Mouse (Mus musculus): ENCODE results near the gene Atrip. TPM values are rescaled to one million over a fixed set of nuclear protein-coding genes. Genes with fewer than 3 reads are reported as not detected.

The Atrip gene
- polyA plus RNA-seq, 1 experiment = 37.1 TPM

DNA sequence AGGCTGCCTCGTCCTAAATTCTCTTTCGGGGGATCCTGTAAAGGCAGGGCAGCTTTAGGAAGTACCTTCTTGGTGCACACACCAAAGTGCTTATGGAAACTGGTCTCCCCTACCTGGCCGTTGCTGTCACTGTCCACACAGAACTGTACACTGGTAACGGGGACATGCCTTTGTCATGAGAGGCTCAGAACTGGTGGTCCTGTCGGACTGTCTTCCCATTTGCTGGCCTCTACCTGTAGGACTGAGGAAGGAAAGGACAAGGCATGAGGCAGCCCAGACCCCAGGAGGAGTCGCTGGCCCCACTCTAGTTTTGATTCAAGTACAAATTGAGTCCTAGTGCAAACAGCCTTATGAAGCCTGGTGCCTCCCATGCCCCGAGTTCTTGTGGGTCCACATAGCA lies 42.9 kb downstream of the Atrip start:
- Histone ChIP-seq H3K27ac (ENCODE audit: insufficient read depth, low read length) (no peak overlapping the region), H3K4me1 (ENCODE audit: control insufficient read depth, insufficient read depth, low read length) (peaks cover 2% of the 10 kb centered on the region; the same call in 1 of the 2 replicates), H3K4me3 (ENCODE audit: insufficient read depth, low read length) (no peak overlapping the region)
- no peak for TF ChIP-seq POLR2A (IDR thresholded peaks at IDR 0.05; ENCODE audit: extremely low read depth, insufficient read depth, low read length)
- no peak for TF ChIP-seq CTCF (IDR thresholded peaks at IDR 0.05; ENCODE audit: extremely low read depth, insufficient read depth, low read length)

DNA sequence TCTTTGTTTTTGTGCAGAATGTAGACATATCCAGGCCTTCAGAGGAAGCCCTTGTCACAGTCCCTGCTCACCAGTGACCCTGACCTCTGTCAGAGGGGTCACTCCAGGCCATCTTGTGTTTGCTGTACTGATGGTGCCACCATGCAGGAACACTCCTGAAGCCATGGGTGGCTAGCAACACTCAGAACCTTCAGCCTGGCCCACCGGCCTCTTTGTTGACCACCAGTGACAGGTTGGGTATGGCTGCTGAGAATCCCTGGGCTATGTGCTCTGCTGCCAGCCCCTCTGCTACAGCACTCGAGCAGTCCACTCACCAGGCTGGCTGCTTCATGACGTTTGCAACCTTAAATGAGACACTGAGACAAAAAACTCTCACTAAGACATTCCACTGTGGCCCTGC lies 43.6 kb downstream of the Atrip start:
- TF ChIP-seq POLR2A (IDR thresholded peaks at IDR 0.05; ENCODE audit: extremely low read depth, insufficient read depth, low read length) = no peak
- no peak for TF ChIP-seq CTCF (IDR thresholded peaks at IDR 0.05; ENCODE audit: extremely low read depth, insufficient read depth, low read length)
- Histone ChIP-seq H3K4me3 (ENCODE audit: insufficient read depth, low read length) (no peak overlapping the region), H3K27ac (ENCODE audit: insufficient read depth, low read length) (no peak overlapping the region), H3K4me1 (ENCODE audit: control insufficient read depth, insufficient read depth, low read length) (peaks cover 2% of the 10 kb centered on the region; the same call in 1 of the 2 replicates)

DNA sequence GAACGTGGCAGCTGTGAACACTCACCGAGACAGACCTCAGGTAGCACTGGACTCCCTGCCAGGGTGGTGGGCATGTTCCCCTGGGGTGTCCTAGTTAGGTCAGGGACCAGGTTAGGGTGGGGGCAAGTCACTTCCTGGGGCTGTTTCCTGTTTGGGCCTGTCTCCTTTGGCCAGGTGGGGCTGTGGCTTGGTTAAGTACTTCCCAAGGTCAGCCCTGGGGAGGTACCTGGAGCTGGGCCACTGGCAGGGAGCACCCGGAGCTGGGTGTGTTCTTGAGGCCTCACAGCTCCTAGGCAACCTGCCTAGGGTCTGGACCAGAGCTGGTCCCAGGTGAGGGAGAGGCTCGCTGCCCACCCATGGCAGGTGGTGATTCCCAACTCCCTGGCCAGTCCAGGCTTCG lies 45.0 kb downstream of the Atrip start:
- peaks cover 2% of the 10 kb centered on the region; the same call in 1 of the 2 replicates for H3K4me1 ChIP-seq (ENCODE audit: control insufficient read depth, insufficient read depth, low read length)
- no peak overlapping the region for H3K27ac ChIP-seq (ENCODE audit: insufficient read depth, low read length)
- TF ChIP-seq POLR2A (IDR thresholded peaks at IDR 0.05; ENCODE audit: extremely low read depth, insufficient read depth, low read length) = no peak
- TF ChIP-seq CTCF (IDR thresholded peaks at IDR 0.05; ENCODE audit: extremely low read depth, insufficient read depth, low read length) = no peak
- H3K4me3 ChIP-seq (ENCODE audit: insufficient read depth, low read length) = no peak overlapping the region

DNA sequence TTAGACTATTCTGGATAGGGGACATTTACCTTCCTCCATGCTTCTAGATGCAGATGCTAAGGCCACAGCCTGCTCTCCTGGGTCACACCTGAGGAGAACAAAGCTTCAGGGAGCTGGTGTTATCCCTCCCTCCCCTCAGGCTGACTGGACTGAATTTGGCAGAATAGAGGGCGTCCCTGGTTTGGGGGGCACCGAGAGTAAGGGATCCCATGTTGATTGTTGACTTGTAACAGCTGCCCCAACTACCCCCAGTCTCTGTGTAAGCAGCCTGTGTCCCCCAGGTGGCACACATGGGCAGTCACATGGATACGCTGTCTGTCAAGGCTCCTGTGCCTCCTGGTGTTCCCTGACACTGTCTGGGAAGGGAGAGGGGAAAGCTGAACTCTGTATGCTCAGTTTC lies 45.5 kb downstream of the Atrip start:
- Histone ChIP-seq H3K27ac (ENCODE audit: insufficient read depth, low read length) (no peak overlapping the region), H3K4me1 (ENCODE audit: control insufficient read depth, insufficient read depth, low read length) (peaks cover 2% of the 10 kb centered on the region; the same call in 1 of the 2 replicates), H3K4me3 (ENCODE audit: insufficient read depth, low read length) (no peak overlapping the region)
- no peak for TF ChIP-seq CTCF (IDR thresholded peaks at IDR 0.05; ENCODE audit: extremely low read depth, insufficient read depth, low read length)
- no peak for TF ChIP-seq POLR2A (IDR thresholded peaks at IDR 0.05; ENCODE audit: extremely low read depth, insufficient read depth, low read length)

DNA sequence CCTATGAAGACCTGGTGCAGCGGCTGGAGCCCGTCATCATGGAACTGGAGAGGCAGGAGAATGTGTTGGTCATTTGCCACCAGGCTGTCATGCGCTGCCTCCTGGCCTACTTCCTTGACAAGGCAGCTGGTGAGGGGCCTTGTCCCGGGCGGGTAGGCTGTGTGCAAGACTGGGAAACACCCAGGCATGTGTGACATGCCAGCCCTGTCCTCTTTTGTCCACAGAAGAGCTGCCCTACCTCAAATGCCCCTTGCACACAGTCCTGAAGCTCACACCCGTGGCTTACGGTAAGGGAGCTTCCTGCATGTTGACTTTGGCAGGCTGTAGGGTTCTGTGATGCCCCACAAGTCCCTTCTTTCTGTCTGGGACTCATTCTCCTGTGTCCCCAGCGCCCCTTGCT lies 46.4 kb downstream of the Atrip start:
- Histone ChIP-seq H3K4me3 (ENCODE audit: insufficient read depth, low read length) (no peak overlapping the region), H3K27ac (ENCODE audit: insufficient read depth, low read length) (no peak overlapping the region), H3K4me1 (ENCODE audit: control insufficient read depth, insufficient read depth, low read length) (peaks cover 5% of the 10 kb centered on the region)
- TF ChIP-seq POLR2A (IDR thresholded peaks at IDR 0.05; ENCODE audit: extremely low read depth, insufficient read depth, low read length) (no peak), CTCF (IDR thresholded peaks at IDR 0.05; ENCODE audit: extremely low read depth, insufficient read depth, low read length) (no peak)

DNA sequence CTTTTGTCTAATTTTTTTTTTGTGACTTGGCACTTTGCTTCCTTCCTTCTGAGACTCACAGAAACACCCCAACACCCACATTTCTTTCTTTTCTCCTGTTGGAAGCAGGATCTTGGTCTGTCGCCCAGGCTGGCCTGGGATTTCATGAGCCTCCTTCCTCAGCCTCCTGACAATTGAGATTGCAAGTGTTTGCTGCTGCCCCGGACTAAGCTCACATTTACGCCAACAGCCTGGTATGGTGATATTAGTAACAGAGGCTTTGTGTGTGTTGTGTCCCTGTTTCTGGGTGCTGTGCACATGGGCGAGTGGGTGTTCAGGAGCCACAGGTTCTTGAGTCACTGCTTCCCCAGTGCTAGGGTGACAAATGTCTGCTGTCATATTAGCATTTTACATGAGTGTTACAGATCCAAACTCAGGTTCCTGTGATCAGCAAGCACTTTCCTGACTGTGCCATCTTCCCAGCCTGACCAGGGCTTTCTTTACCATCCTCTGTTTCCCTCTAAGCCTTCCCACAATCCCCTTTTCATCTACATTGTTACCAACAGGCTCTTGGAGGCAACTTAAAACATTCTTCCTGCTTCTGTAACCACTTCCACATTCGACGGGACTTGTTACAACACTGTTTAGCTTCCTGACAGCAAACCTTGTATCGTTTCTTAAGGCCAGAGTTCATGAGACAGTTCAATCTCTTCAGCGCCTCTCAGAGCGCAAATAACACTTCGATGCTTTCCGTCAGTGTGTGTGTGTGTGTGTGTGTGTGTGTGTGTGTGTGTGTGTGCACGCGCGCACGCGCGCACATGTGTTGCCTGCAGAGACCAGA lies 50.8 kb downstream of the Atrip start:
- H3K27ac ChIP-seq (ENCODE audit: insufficient read depth, low read length) = peak overlapping the region; percentile 11
- no peak for TF ChIP-seq POLR2A (IDR thresholded peaks at IDR 0.05; ENCODE audit: extremely low read depth, insufficient read depth, low read length)
- no peak for TF ChIP-seq CTCF (IDR thresholded peaks at IDR 0.05; ENCODE audit: extremely low read depth, insufficient read depth, low read length)
- H3K4me1 ChIP-seq (ENCODE audit: control insufficient read depth, insufficient read depth, low read length) = peaks cover 7% of the 10 kb centered on the region
- H3K4me3 ChIP-seq (ENCODE audit: insufficient read depth, low read length) = no peak overlapping the region

DNA sequence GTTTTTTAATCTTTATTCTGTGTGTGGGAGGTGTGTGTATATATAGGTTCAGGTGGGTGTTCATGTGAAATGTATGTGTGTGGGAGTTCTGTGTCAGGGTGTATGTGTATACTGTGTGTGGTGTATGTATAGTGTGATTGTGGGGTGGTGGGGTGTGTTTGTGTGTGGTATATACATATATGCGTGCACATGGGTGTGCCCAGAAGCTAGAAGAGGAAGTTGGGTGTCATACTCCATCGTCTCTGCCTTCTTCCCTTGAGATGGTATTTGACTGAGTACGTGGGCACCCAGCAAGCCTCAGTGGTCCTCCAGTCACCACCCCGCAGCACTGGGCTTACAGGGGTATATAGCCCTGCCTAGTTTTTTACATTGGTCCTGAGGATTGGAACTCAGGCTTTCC lies 52.5 kb downstream of the Atrip start:
- Histone ChIP-seq H3K4me1 (ENCODE audit: control insufficient read depth, insufficient read depth, low read length) (peaks cover 5% of the 10 kb centered on the region), H3K4me3 (ENCODE audit: insufficient read depth, low read length) (no peak overlapping the region), H3K27ac (ENCODE audit: insufficient read depth, low read length) (no peak overlapping the region)
- TF ChIP-seq POLR2A (IDR thresholded peaks at IDR 0.05; ENCODE audit: extremely low read depth, insufficient read depth, low read length) (no peak), CTCF (IDR thresholded peaks at IDR 0.05; ENCODE audit: extremely low read depth, insufficient read depth, low read length) (no peak)

DNA sequence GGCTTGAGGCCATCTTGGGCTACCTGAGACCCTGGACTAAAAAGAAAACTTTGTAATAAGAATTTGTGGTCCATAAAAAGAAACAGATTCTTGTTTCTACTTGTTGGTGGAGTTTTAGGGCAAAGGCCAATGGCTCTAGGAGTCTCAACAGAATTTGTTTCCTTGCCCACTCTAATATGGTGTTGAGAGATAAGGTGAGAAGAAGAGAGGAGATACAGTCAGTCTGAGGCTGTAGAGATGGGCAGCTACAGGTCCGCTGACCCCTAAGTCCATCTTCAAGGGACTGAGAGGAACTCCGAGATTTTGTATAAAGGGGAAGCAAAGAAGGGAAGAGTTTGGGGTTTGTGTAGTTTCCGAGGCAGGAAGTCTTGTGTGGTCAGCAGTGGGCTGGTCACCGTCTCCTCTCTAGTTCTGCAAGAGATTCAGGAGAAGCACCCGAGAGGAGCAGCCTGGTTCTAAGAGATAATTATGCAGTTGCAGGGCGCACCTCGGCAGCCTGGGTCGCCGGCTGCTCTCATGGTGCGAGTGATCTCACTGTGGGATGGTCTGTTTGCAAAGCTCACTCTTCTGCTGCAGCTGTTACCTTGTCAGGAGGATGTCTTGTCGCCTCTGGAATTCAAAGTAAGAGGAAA lies 56.8 kb downstream of the Atrip start:
- H3K4me3 ChIP-seq (ENCODE audit: insufficient read depth, low read length) = no peak overlapping the region
- TF ChIP-seq POLR2A (IDR thresholded peaks at IDR 0.05; ENCODE audit: extremely low read depth, insufficient read depth, low read length) (no peak), CTCF (IDR thresholded peaks at IDR 0.05; ENCODE audit: extremely low read depth, insufficient read depth, low read length) (no peak)
- H3K27ac ChIP-seq (ENCODE audit: insufficient read depth, low read length) = no peak overlapping the region
- no peaks in the 10 kb centered on the region for H3K4me1 ChIP-seq (ENCODE audit: control insufficient read depth, insufficient read depth, low read length)

DNA sequence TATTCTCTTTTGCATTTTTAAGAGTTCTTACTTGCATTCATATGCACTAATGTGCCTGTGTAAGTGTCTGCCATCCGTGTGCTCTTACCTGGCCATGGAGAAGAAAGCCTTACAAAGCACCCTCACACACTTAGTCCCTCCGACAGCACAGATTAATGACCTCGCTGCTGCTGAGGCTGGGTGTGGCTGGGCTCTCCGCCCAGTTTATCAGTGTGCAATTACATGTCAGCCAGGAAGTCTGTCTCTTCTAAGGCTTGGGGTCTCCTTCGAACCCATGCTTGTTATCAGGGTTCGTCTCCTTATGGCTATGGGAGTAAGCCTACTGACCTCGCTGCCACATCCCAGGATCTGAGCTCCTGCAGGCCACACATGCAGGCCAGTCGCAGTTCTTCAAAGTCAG lies 58.5 kb downstream of the Atrip start:
- Histone ChIP-seq H3K4me1 (ENCODE audit: control insufficient read depth, insufficient read depth, low read length) (no peaks in the 10 kb centered on the region), H3K4me3 (ENCODE audit: insufficient read depth, low read length) (no peak overlapping the region), H3K27ac (ENCODE audit: insufficient read depth, low read length) (no peak overlapping the region)
- TF ChIP-seq CTCF (IDR thresholded peaks at IDR 0.05; ENCODE audit: extremely low read depth, insufficient read depth, low read length) (no peak), POLR2A (IDR thresholded peaks at IDR 0.05; ENCODE audit: extremely low read depth, insufficient read depth, low read length) (no peak)

DNA sequence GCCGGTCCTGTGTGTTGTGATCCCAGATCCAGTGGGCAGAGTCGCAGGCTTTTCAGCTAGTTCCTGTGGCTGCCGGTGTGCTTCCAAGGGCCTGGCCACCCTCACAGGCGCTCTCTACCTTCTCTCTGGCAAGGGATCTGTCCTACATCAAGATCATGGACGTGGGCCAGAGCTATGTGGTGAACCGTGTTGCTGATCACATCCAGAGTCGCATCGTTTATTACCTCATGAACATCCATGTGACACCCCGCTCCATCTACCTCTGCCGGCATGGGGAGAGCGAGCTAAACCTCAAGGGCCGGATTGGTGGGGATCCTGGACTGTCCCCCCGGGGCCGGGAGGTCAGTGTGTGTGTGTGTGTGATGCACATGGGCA lies 63.6 kb downstream of the Atrip start:
- no peak overlapping the region for H3K4me3 ChIP-seq (ENCODE audit: insufficient read depth, low read length)
- H3K27ac ChIP-seq (ENCODE audit: insufficient read depth, low read length) = no peak overlapping the region
- H3K4me1 ChIP-seq (ENCODE audit: control insufficient read depth, insufficient read depth, low read length) = peaks cover 5% of the 10 kb centered on the region
- no peak for TF ChIP-seq POLR2A (IDR thresholded peaks at IDR 0.05; ENCODE audit: extremely low read depth, insufficient read depth, low read length)
- TF ChIP-seq CTCF (IDR thresholded peaks at IDR 0.05; ENCODE audit: extremely low read depth, insufficient read depth, low read length) = no peak

All from cortical plate, adult 2 months (tissue).